ENCODE assay signal across 17 mouse cellular contexts in the genomic region with DNA sequence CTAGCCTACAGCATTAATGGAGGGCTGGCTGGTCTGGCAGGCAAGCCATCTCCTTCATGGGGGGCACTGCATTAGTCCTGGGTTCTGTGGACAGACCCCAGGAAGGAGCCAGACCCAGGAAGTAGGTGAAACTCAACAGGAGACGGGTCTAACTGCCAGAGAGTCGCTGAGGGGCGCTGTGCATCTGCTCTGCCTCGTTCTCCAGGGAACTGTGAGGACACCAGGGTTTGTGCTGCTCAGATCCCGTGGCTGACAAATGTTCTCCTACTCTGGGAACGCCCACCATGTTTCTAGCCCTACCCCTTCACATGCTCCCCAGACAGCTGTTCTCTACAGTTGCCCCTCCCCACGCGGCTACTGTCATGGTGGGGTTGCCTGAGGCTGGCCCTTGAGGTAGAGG.
DNase-seq lines count a peak whose midpoint lies in the region; ATAC-seq lines count a peak whose summit lies in the region.
"Had no signal": no experiment of that assay in that cellular context is flagged by ENCODE, and none has a peak within 500 bp of the region (broad histone marks: within the 10 kb centered on the region; RNA-seq: fewer than 3 reads in every experiment).

No protein-coding gene starts in this region.

- peaks cover 4% of the 10 kb centered on the region; the same call in 1 of the 2 replicates for H3K4me1 ChIP-seq in limb, embryonic 11.5 days (ENCODE audit: control insufficient read depth, insufficient read depth, low read length)
- peaks cover 20% of the 10 kb centered on the region; the same call in 1 of the 2 replicates for H3K4me1 ChIP-seq in limb, embryonic 10.5 days
- peaks cover 14% of the 10 kb centered on the region for H3K4me1 ChIP-seq in neural tube, embryonic 15.5 days
- H3K4me1 ChIP-seq in embryonic facial prominence, embryonic 10.5 days: peaks cover 59% of the 10 kb centered on the region

- ATAC-seq in limb, embryonic 11.5 days (ENCODE audit: insufficient number of reproducible peaks, low FRiP score, low TSS enrichment, low read depth): no peak
- no peak for ATAC-seq in neural tube, embryonic 15.5 days (ENCODE audit: low FRiP score)
- ATAC-seq: forebrain, embryonic 13.5 days; forebrain, postnatal 0 days had no signal

- no peaks in the 10 kb centered on the region for H3K36me3 ChIP-seq in limb, embryonic 11.5 days (ENCODE audit: control insufficient read depth, insufficient read depth, low read length)
- H3K36me3 ChIP-seq in limb, embryonic 10.5 days: no peaks in the 10 kb centered on the region
- no peaks in the 10 kb centered on the region for H3K36me3 ChIP-seq in neural tube, embryonic 15.5 days
- no peaks in the 10 kb centered on the region for H3K36me3 ChIP-seq in embryonic facial prominence, embryonic 10.5 days (replicated peaks)
- H3K36me3 ChIP-seq: heart, embryonic 13.5 days; hindbrain, embryonic 15.5 days had no signal

- no peaks in the 10 kb centered on the region for H3K27me3 ChIP-seq in limb, embryonic 11.5 days (ENCODE audit: control insufficient read depth, insufficient read depth, low read length)
- peaks cover 58% of the 10 kb centered on the region for H3K27me3 ChIP-seq in limb, embryonic 10.5 days (ENCODE audit: low read depth, poor library complexity, severe bottlenecking)
- peaks cover 2% of the 10 kb centered on the region; the same call in 1 of the 2 replicates for H3K27me3 ChIP-seq in neural tube, embryonic 15.5 days (replicated peaks)
- H3K27me3 ChIP-seq in embryonic facial prominence, embryonic 10.5 days (replicated peaks; ENCODE audit: low read depth, poor library complexity, severe bottlenecking): peaks cover 4% of the 10 kb centered on the region; the same call in 1 of the 2 replicates
- H3K27me3 ChIP-seq: hindbrain, embryonic 15.5 days had no signal

- 0 out of 2 replicates have a peak, but pooled peaks cover 3% of the 10 kb centered on the region for H3K9me3 ChIP-seq in limb, embryonic 11.5 days (ENCODE audit: control insufficient read depth, low read length)
- H3K9me3 ChIP-seq in limb, embryonic 10.5 days (replicated peaks): no peaks in the 10 kb centered on the region
- no peaks in the 10 kb centered on the region for H3K9me3 ChIP-seq in neural tube, embryonic 15.5 days (replicated peaks)
- H3K9me3 ChIP-seq in embryonic facial prominence, embryonic 10.5 days: peaks cover 11% of the 10 kb centered on the region; the same call in 1 of the 2 replicates
- H3K9me3 ChIP-seq: hindbrain, embryonic 15.5 days had no signal

- H3K9ac ChIP-seq in limb, embryonic 11.5 days (ENCODE audit: low read length): 0 out of 2 replicates have a peak overlapping the region, but pooled peaks have one; percentile 12
- no peak overlapping the region for H3K9ac ChIP-seq in neural tube, embryonic 15.5 days (replicated peaks)
- H3K9ac ChIP-seq: forebrain, embryonic 13.5 days; forebrain, postnatal 0 days; heart, embryonic 13.5 days; hindbrain, embryonic 15.5 days had no signal

- 56% methylated on average over 8 of the region's 8 CpGs for WGBS in limb, embryonic 11.5 days
- 69% methylated on average over 8 of the region's 8 CpGs for WGBS in limb, embryonic 10.5 days
- 75% methylated on average over 8 of the region's 8 CpGs for whole genome bisulfite sequencing in neural tube, embryonic 15.5 days
- 79% methylated on average over 8 of the region's 8 CpGs for WGBS in embryonic facial prominence, embryonic 10.5 days

- no peak overlapping the region for H3K4me3 ChIP-seq in limb, embryonic 11.5 days (ENCODE audit: low read depth, low read length)
- H3K4me3 ChIP-seq in limb, embryonic 10.5 days: no peak overlapping the region
- H3K4me3 ChIP-seq in neural tube, embryonic 15.5 days (replicated peaks): no peak overlapping the region
- no peak overlapping the region for H3K4me3 ChIP-seq in embryonic facial prominence, embryonic 10.5 days
- H3K4me3 ChIP-seq: forebrain, embryonic 13.5 days; heart, embryonic 13.5 days; hindbrain, embryonic 15.5 days had no signal

- no peak for DNase-seq in limb, embryonic 11.5 days (ENCODE audit: low spot score)
- DNase-seq in limb, embryonic 10.5 days (ENCODE audit: low spot score): no peak
- peak; percentile 12 for DNase-seq in neural tube, embryonic 10.5 days (ENCODE audit: extremely low spot score, low spot score)
- no peak for DNase-seq in embryonic facial prominence, embryonic 10.5 days (ENCODE audit: low spot score)
- DNase-seq in ovary, adult 18-20 months (ENCODE audit: low spot score): no peak
- DNase-seq: adrenal gland, postnatal 10 days; cerebellum, adult 11-12 months; cerebellum, adult 9-10 months; cerebellum, postnatal 25 days; forebrain, postnatal 0 days; gastrocnemius, postnatal 36 days; heart, adult 11 months; heart, postnatal 36 days had no signal

- no peak overlapping the region for H3K4me2 ChIP-seq in limb, embryonic 11.5 days (ENCODE audit: low read depth, severe bottlenecking)
- no peak overlapping the region for H3K4me2 ChIP-seq in neural tube, embryonic 15.5 days
- H3K4me2 ChIP-seq: forebrain, embryonic 13.5 days; heart, embryonic 13.5 days; hindbrain, embryonic 15.5 days had no signal

- no peak overlapping the region for H3K27ac ChIP-seq in limb, embryonic 11.5 days (replicated peaks; ENCODE audit: low read depth, low read length)
- H3K27ac ChIP-seq in limb, embryonic 10.5 days: no peak overlapping the region
- no peak overlapping the region for H3K27ac ChIP-seq in neural tube, embryonic 15.5 days (replicated peaks)
- H3K27ac ChIP-seq in embryonic facial prominence, embryonic 10.5 days (replicated peaks): peak overlapping the region; percentile 41; the same call in 1 of the 2 replicates
- H3K27ac ChIP-seq: forebrain, embryonic 13.5 days; heart, embryonic 13.5 days; hindbrain, embryonic 15.5 days had no signal
